In the genomic region with DNA sequence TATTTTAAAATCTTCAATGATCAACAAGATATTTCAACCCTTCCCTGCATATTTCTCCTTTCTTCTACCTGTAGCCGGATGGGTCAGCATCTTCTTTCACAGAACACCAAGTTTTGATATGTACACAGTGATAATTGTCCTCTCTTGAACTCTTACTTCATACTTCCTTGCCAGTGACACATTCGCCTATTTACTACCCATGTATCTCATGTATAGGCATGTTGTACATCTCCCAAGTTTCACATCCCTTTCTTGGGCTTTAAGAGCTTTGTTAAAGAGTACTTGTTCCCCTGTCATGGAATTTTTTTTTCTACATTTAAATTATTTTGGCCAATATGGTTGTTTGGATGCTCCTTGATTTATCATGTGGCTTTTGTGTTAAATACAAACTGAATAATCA, we compare ENCODE assay signal across 18 mouse cellular contexts.
"Had no signal": no experiment of that assay in that cellular context is flagged by ENCODE, and none has a peak within 500 bp of the region (broad histone marks: within the 10 kb centered on the region; RNA-seq: fewer than 3 reads in every experiment).

No protein-coding gene starts in this region.

- DNase-seq: layer of hippocampus, postnatal 36 days; left cerebral cortex, postnatal 4 days; liver; liver, embryonic 13.5 days; liver, postnatal 0 days; lung, adult 18-20 months; lung, adult 2 months; lung, embryonic 14.5 days; lung, postnatal 10 days; lung, postnatal 14 days; lung, postnatal 36 days; lung, postnatal 4 days; midbrain, embryonic 14.5 days had no signal

- ATAC-seq: liver, embryonic 12.5 days; liver, postnatal 0 days; lung, postnatal 0 days; midbrain, embryonic 13.5 days; midbrain, embryonic 15.5 days; midbrain, embryonic 16.5 days had no signal
